Mouse (Mus musculus) spleen, adult 2 months (tissue): ENCODE data around the gene Amotl1.

Experiments used
- CTCF ChIP-seq: fragments of 200-500 bp; IDR thresholded peaks from 2 replicates; pipeline ENCODE4 v1.5.1; 2011; ENCODE audit warnings: mild to moderate bottlenecking, inconsistent platforms; ENCODE audit not compliant: insufficient read depth, insufficient read length, insufficient replicate concordance; ENCODE audit errors: extremely low read depth
- POLR2A ChIP-seq: fragments of 200-500 bp; IDR thresholded peaks from 2 replicates; pipeline ENCODE4 v1.6.1; 2011; ENCODE audit warnings: low read depth, low read length, inconsistent platforms

DNA sequence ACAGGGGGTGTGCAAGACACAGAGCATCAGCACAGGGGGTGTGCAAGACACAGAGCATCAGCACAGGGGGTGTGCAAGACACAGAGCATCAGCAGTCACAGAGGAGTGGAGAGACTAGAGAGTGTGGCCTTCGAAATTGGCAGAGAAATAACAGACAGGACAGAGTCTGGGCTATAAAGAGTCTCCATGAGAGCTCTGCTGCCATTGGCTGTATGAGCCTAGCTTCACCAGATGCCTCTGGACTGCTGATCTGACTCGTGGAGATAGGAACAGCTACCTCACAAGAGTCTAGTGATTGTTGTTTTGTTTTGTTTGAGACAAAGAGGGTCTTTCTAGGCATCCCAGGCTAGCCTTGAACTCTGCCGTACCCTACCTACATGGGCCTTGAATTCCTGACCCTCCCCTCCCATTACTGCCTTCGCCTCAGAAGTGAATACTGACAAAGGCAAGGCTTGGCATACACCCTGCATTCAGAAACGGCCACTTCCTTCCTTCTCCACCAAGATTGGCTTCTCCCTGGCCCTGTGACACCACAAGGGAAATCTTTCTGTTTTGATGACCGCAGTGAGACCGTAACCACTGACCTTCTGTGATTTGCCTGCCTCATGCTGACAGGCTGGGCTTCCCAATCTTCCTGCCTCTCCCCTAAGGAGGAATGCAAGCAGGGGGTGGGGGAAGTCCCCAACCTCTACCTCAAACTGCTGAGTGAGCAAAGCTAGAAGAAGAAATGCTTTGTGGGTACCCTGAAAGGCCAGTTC, 3.4 kb downstream of the Amotl1 start:
- TF ChIP-seq CTCF (no peak), POLR2A (no peak)
